Mouse (Mus musculus) forebrain, embryonic 15.5 days (tissue): ENCODE results near the gene Slc3a2. TPM values are rescaled to one million over a fixed set of nuclear protein-coding genes. Genes with fewer than 3 reads are reported as not detected.
A peak's percentile ranks its signal among the peaks of the same experiment; 100 is the strongest.

Experiments
- ATAC-seq: fragments of 200-750 bp; cut with Nextera tagmentation; replicated peaks from 2 replicates; pipeline ENCODE4 v1.8.0; 2017; ENCODE audit warnings: mild to moderate bottlenecking, moderate TSS enrichment, moderate library complexity
- H3K27ac ChIP-seq: fragments of 300-500 bp; sonication (generic); replicated peaks from 2 replicates; pipeline ENCODE4 v1.5.1; 2015; ENCODE audit warnings: mild to moderate bottlenecking, inconsistent platforms
- H3K27me3 ChIP-seq: fragments of 300-500 bp; sonication (generic); 2 replicates; pipeline ENCODE4 v1.6.1; 2015; ENCODE audit warnings: inconsistent platforms
- H3K36me3 ChIP-seq: fragments of 300-500 bp; sonication (generic); 2 replicates; pipeline ENCODE4 v1.6.1; 2015; ENCODE audit warnings: mild to moderate bottlenecking, inconsistent platforms
- H3K4me1 ChIP-seq: fragments of 300-500 bp; sonication (generic); 2 replicates; pipeline ENCODE4 v1.6.1; 2015; ENCODE audit warnings: inconsistent platforms
- H3K4me2 ChIP-seq: fragments of 300-500 bp; sonication (generic); replicated peaks from 2 replicates; pipeline ENCODE4 v1.6.1; 2015; ENCODE audit warnings: mild to moderate bottlenecking, inconsistent platforms
- H3K4me3 ChIP-seq: fragments of 300-500 bp; sonication (generic); 2 replicates; pipeline ENCODE4 v1.5.1; 2015; ENCODE audit warnings: mild to moderate bottlenecking, inconsistent platforms
- H3K9ac ChIP-seq: fragments of 300-500 bp; sonication (generic); replicated peaks from 2 replicates; pipeline ENCODE4 v1.6.1; 2015; ENCODE audit warnings: mild to moderate bottlenecking, inconsistent platforms
- H3K9me3 ChIP-seq: fragments of 300-500 bp; sonication (generic); 2 replicates; pipeline ENCODE4 v1.6.1; 2016; ENCODE audit warnings: inconsistent platforms
- WGBS: fragments of 180-500 bp; shearing (Covaris S2); methylation state at CpG from one replicate; pipeline ENCODE4 v1.1.7; 2015; ENCODE audit warnings: mixed read lengths; 5-methylcytosine and 5-hydroxymethylcytosine counted together
- polyA plus RNA-seq: library from polyadenylated mRNA; unstranded; fragments of >200 nt; fragmentation: Nextera tagmentation; extraction: Ambion mirVana; gene quantifications from 2 replicates; pipeline ENCODE4 v1.2.1, GENCODE M21; 2015

Gene Slc3a2
- polyA plus RNA-seq, 1 experiment from 2014 or later, result 171 TPM

DNA sequence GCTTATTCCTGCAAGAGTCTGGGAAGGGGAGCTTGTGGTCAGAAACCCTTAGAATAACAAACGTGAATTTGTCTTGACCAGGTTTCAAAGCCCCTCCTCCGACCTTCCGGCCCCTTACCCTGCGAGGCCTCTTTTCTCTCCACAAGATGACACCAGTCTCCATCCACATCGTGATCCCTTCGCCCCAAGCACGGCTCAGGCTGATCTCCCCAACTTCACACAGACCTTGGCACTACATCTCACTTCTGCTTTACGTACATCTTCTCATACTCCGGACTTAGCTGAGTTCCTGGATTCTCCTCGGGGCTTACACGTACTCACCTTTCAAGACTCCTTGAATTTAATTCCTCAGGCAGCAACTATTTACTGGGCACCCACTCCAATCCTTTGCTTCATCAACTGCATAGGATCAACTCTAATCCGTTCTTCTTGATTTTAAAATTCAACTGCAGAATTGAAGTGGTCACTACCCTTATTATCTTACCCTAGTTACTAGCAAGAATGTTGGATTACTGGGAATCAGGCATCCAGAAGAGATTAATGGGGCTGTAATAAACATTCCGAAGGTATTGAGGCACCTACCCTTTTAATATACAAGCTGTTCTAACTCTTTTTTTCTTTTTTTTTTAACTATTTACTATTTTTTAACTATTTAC lies 9.0 kb downstream of the Slc3a2 start:
- H3K27me3 ChIP-seq, result no peaks in the 10 kb centered on the region
- H3K9ac ChIP-seq, result peak overlapping the region; percentile 80
- peak overlapping the region; percentile 92 for H3K27ac ChIP-seq
- peak; percentile 20; the same call in 1 of the 2 replicates for ATAC-seq
- H3K4me1 ChIP-seq, result peaks cover 32% of the 10 kb centered on the region
- H3K36me3 ChIP-seq, result peaks cover 18% of the 10 kb centered on the region
- H3K4me2 ChIP-seq, result peak overlapping the region; percentile 73
- no peaks in the 10 kb centered on the region for H3K9me3 ChIP-seq
- peak overlapping the region; percentile 74 for H3K4me3 ChIP-seq
- 6% methylated on average over 13 of the region's 13 CpGs for WGBS

DNA sequence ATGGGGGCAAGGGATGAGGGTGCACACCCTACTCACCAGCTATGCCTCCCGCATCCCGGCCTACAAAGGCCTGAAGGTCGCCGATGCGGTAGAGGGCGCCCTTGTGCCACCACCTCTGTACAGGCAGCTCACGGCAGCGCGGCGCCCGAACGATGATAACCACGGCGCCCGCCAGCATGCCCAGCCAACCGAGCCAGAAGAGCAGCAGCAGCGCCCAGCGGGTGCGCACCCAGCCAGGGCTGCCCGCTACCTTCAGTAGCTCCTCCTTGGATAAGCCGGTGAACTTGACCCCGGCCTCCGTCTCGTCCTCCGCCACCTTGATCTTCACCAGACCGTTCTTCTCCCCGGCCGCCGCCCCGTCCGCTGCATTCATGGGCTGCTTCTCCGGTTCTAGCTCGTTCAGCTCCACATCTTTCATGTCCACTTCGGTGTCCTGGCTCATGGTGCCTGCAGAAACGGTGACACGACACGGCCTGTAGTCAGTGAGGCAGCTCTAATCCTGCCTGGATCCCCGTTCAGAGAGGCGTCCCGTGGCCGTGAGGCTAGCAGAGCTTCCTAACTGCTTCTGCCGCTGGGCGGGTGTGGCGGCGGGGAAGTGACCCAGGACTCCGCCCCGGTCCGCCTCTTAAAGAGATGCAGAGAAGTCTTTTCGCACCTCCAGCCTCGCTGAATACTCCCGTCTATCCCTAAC lies 9.7 kb downstream of the Slc3a2 start:
- no peaks in the 10 kb centered on the region for H3K9me3 ChIP-seq
- WGBS, result 1% methylated on average over 50 of the region's 51 CpGs
- H3K4me2 ChIP-seq, result peak overlapping the region; percentile 73
- H3K27ac ChIP-seq, result peak overlapping the region; percentile 92
- H3K4me3 ChIP-seq, result peak overlapping the region; percentile 74
- H3K9ac ChIP-seq, result peak overlapping the region; percentile 80
- peaks cover 32% of the 10 kb centered on the region for H3K4me1 ChIP-seq
- H3K27me3 ChIP-seq, result no peaks in the 10 kb centered on the region
- peak; percentile 94 for ATAC-seq
- H3K36me3 ChIP-seq, result peaks cover 25% of the 10 kb centered on the region

DNA sequence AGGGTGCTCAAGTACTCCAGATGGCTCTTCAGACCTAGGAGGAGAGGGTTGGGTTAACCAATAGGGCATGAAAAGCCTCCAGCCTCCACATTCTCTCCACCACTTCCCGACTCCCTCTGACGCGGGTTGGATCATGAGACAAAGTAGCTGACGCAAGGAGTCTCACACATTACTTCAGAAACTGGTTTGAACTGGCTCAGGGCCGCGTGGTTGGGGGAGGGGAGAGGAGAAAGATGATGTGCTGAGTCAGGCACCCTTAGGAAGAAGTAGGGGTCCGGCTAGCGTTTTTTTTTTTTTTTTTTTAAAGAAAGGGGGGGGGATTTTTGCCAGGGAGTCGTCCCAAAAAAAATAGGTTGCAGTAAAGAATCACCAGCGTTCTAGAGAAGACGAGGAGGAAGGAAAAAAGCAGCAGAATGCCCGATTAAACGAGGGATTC lies 10.3 kb downstream of the Slc3a2 start:
- H3K9ac ChIP-seq, result peak overlapping the region; percentile 80
- H3K27ac ChIP-seq, result peak overlapping the region; percentile 92
- ATAC-seq, result peak; percentile 76
- H3K4me3 ChIP-seq, result peak overlapping the region; percentile 74
- H3K9me3 ChIP-seq, result no peaks in the 10 kb centered on the region
- peaks cover 31% of the 10 kb centered on the region for H3K36me3 ChIP-seq
- H3K27me3 ChIP-seq, result no peaks in the 10 kb centered on the region
- under 1% methylated on average over 13 of the region's 13 CpGs for WGBS
- H3K4me2 ChIP-seq, result peak overlapping the region; percentile 73
- peaks cover 32% of the 10 kb centered on the region for H3K4me1 ChIP-seq

DNA sequence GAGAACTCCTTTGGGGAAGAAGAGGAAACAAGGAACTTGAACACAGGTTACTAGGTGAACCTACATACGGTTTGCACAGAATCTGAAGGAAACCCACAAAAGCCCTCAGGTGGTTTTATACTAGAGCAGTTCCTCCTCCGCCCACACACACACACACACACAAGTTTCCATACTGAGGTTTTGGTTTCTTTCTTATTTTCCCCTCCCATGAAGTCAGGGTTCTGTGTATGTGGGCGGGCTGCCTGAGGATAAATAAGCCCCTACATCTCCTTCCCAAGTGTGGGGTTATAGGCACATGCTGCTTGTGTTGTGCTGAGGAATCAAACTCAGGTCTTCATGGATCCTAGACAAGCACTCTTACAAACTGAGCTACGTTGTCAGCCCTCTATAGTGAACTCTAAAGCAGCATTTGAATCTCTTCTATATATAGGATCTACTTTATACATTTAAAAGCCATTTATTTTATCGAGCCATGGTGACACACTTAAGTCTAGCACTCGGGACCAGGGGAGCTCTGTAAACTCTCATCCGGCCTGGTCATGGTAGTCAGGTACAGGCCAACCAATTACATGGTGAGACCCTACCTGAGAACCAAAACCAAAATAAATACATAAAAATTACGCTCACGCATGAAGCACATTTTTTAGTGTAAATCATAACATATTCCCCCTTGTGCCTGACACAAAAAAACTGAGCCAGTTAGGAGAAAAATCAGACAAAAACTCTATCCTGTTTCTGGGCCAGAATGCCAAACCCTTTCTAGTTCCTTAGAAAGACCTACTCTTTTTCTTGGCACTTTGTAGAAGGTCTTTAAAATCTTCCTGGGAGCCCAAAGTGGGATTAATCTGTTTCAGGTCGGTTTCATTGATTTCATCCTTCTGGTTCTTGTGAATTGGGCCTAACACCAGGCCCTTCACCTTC lies 11.0 kb downstream of the Slc3a2 start:
- H3K9ac ChIP-seq, result peak overlapping the region; percentile 80
- H3K9me3 ChIP-seq, result no peaks in the 10 kb centered on the region
- peak overlapping the region; percentile 74 for H3K4me3 ChIP-seq
- H3K4me1 ChIP-seq, result peaks cover 32% of the 10 kb centered on the region
- no peaks in the 10 kb centered on the region for H3K27me3 ChIP-seq
- peaks cover 37% of the 10 kb centered on the region for H3K36me3 ChIP-seq
- 63% methylated on average over 10 of the region's 10 CpGs for WGBS
- peak overlapping the region; percentile 92 for H3K27ac ChIP-seq
- ATAC-seq, result no peak
- peak overlapping the region; percentile 73 for H3K4me2 ChIP-seq

DNA sequence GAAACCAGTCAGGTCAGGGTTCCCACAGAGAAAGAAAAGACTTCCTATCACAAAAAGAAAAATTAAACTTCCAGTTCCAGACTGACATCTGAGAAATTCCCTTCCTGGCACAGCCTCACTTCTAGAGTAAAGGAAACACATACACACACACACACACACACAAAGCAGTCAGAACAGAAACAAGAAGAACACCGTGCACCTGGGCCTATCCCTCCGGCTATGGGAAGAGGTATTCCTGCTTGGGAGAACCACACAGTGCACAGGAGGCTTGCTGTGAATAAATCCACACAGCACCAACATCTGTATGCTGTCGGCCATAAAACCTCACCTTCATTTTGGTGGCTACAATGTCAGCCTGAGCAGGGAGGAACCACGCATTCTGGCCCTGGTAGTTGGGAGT lies 11.7 kb downstream of the Slc3a2 start:
- WGBS, result 80% methylated on average over 4 of the region's 4 CpGs
- Histone ChIP-seq H3K4me3 (peak overlapping the region; percentile 74), H3K9ac (no peak overlapping the region), H3K27me3 (no peaks in the 10 kb centered on the region), H3K9me3 (no peaks in the 10 kb centered on the region), H3K36me3 (peaks cover 43% of the 10 kb centered on the region), H3K4me1 (peaks cover 32% of the 10 kb centered on the region), H3K4me2 (peak overlapping the region; percentile 73), H3K27ac (no peak overlapping the region)
- no peak for ATAC-seq

DNA sequence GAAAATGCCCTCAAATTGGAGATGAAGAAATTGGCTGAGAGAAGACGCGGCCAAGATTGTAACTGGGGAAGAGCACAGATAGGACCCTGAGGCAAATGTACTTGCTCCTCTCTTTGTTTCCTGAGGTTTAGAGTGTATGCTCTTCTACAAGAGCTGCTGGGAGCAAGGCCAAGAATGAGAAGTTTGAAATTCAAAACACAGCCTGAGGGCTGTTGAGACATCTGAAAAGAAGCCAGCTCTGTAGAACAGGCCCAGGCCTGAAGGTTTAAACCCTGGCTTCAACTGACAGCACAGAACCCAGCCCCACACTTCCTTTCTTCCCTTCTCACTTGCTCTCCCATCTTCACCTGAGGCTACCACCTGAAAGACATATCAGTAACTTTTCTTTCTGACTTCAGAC lies 13.1 kb downstream of the Slc3a2 start:
- 80% methylated on average over 2 of the region's 2 CpGs for WGBS

DNA sequence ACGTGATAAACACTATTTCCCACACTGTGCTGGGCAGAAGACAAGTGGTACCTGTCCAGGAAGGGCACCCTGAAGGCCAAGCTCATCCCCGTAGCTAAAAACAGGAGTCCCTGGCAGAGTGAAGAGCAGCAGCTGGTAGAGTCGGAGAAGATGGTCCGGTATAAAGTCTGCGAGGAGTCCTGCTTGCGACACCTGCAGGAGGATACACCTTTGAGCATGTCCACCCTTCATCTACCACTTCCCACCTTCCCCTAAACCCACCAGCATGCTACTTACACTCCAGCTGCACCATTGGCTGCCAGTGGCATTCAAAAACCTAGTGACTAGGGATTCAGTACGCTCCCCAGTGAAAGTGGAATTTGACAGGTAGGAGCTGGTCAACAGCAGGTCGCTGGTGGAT lies 14.2 kb downstream of the Slc3a2 start:
- H3K9me3 ChIP-seq, result no peaks in the 10 kb centered on the region
- peaks cover 46% of the 10 kb centered on the region for H3K36me3 ChIP-seq
- WGBS, result 92% methylated on average over 8 of the region's 8 CpGs

More for the DNA sequence above, 13.1 kb downstream of the Slc3a2 start:
- H3K36me3 ChIP-seq, result peaks cover 46% of the 10 kb centered on the region
- H3K27me3 ChIP-seq, result no peaks in the 10 kb centered on the region
- no peak overlapping the region for H3K27ac ChIP-seq
- H3K4me3 ChIP-seq, result no peak overlapping the region
- no peaks in the 10 kb centered on the region for H3K9me3 ChIP-seq
- no peak overlapping the region for H3K4me2 ChIP-seq
- no peak for ATAC-seq
- H3K9ac ChIP-seq, result no peak overlapping the region
- H3K4me1 ChIP-seq, result peaks cover 32% of the 10 kb centered on the region

DNA sequence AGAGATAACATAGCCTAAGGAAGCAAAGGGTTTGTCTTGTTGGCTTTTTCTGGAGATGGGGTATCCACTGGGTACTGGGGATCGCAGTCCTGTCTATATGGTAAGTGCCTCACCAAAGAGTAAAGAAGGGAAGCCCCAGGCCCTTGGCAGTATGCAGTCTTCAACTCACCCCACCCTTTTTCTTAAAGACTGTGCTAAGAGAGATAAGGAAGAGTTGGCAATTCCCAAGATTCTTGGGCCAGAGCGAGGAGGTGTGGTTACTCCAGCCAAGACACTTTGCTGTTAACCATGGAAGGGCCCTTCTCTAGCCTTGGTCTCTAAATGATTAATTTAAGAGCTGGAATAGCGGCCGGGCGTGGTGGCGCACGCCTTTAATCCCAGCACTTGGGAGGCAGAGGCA lies 16.2 kb downstream of the Slc3a2 start:
- H3K4me2 ChIP-seq, result no peak overlapping the region
- no peak overlapping the region for H3K27ac ChIP-seq
- no peak overlapping the region for H3K4me3 ChIP-seq
- H3K27me3 ChIP-seq, result no peaks in the 10 kb centered on the region
- H3K9ac ChIP-seq, result no peak overlapping the region
- peaks cover 16% of the 10 kb centered on the region for H3K4me1 ChIP-seq
- H3K36me3 ChIP-seq, result peaks cover 46% of the 10 kb centered on the region
- WGBS, result 92% methylated on average over 7 of the region's 7 CpGs
- no peak for ATAC-seq
- no peaks in the 10 kb centered on the region for H3K9me3 ChIP-seq

More for the DNA sequence above, 14.2 kb downstream of the Slc3a2 start:
- H3K27me3 ChIP-seq, result no peaks in the 10 kb centered on the region
- ATAC-seq, result no peak
- no peak overlapping the region for H3K4me3 ChIP-seq
- H3K27ac ChIP-seq, result no peak overlapping the region
- peaks cover 27% of the 10 kb centered on the region for H3K4me1 ChIP-seq
- H3K9ac ChIP-seq, result no peak overlapping the region
- H3K4me2 ChIP-seq, result no peak overlapping the region

DNA sequence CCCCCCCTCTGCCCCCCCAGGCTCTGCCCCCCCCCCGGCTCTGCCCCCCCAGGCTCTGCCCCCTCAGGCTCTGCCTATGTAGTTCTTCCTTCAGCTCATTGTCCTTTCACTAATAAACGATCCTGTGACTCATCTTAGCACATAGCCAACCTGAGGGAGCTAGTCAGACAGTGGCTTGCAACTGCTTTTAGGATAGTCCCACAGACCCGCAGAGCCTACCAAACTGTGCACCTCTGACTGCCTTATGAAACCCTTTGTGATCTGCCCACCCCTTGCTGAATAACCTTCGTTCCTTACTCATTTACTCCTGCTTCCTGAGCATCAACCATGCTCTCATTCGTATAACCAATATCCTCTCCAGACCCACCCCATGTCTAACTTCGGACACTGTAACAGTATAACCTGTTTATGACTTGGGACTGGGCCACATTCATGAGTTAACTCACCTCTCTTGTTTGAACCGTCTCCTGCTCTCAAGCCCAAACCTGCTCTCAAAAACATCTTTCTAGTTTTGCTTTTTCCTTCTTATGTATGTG lies 17.0 kb downstream of the Slc3a2 start:
- ATAC-seq, result no peak
- Histone ChIP-seq H3K27me3 (no peaks in the 10 kb centered on the region), H3K4me3 (no peak overlapping the region), H3K36me3 (peaks cover 46% of the 10 kb centered on the region), H3K27ac (no peak overlapping the region), H3K4me1 (peaks cover 8% of the 10 kb centered on the region), H3K9ac (no peak overlapping the region), H3K9me3 (no peaks in the 10 kb centered on the region), H3K4me2 (no peak overlapping the region)
- whole genome bisulfite sequencing, result 89% methylated on average over 6 of the region's 7 CpGs

DNA sequence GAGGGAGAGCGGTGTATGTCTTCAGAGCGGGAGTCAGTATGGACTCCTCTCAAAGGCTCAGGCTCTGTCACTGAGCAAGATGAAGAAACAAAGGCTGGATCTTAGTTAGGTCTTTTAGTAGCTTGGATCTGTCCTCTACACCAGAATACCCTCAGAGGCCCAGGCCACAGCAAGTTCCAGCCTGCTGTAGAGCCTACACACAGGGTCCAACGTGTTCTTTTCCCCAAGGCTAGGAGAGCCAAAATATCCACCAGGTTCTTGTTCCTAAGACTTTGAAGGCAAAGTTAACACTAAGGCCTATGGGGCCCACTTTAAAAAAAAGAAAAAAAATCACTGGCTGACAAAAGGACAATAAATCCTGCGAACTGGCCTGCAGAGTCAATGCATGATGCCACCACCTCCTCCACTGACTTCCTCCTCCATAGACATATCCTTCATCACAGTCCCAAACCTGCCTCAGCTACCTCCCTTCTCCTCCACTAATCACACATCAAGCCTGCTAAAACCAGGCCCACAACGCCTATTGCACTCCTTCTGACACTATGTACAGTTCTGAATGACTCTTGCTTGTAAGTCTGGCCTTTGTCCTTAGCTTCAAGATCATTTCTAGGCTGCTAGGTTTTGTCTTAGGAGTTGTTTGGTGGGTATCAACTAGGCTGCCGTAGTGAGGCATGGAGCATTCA lies 18.0 kb downstream of the Slc3a2 start:
- Histone ChIP-seq H3K9ac (no peak overlapping the region), H3K4me2 (no peak overlapping the region), H3K4me1 (no peaks in the 10 kb centered on the region), H3K4me3 (no peak overlapping the region), H3K36me3 (peaks cover 38% of the 10 kb centered on the region), H3K9me3 (no peaks in the 10 kb centered on the region), H3K27me3 (no peaks in the 10 kb centered on the region), H3K27ac (no peak overlapping the region)
- ATAC-seq, result no peak
- WGBS, result 75% methylated on average over 6 of the region's 6 CpGs

DNA sequence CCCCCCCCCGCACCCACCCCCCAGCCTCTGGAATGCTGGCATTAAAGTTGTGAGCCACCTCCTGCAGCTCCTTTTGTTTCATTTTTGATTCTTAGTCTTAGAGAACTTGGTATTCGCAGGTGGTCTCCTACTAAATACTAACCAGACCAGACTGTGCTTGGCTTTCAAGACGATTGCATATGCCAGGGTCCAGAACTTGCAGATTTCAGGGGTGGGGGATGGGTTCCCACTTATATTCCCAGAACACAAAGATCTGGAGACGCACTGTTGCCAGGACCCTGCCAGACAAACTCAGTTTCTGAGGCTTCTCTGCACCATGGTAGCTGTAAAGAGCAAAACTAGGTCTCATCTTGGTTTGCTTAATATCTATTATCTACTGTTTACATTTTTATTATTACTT lies 19.6 kb downstream of the Slc3a2 start:
- H3K4me2 ChIP-seq, result no peak overlapping the region
- H3K9me3 ChIP-seq, result no peaks in the 10 kb centered on the region
- 41% methylated on average over 4 of the region's 4 CpGs for WGBS
- no peak for ATAC-seq
- no peaks in the 10 kb centered on the region for H3K4me1 ChIP-seq
- no peaks in the 10 kb centered on the region for H3K27me3 ChIP-seq
- H3K9ac ChIP-seq, result no peak overlapping the region
- no peak overlapping the region for H3K27ac ChIP-seq
- H3K4me3 ChIP-seq, result no peak overlapping the region
- H3K36me3 ChIP-seq, result peaks cover 22% of the 10 kb centered on the region
